Mouse (Mus musculus) liver, embryonic 14.5 days (tissue): ENCODE data around the gene Olfr1145.

ENCODE experiments used
- CTCF ChIP-seq: IDR thresholded peaks from 2 replicates; pipeline ENCODE4 v1.5.1; 2016; ENCODE audit warnings: antibody characterized with exemption, low read depth, control low read depth
- EP300 ChIP-seq: IDR thresholded peaks from 2 replicates; pipeline ENCODE4 v1.6.1; 2016; ENCODE audit warnings: antibody characterized with exemption, low read depth

DNA sequence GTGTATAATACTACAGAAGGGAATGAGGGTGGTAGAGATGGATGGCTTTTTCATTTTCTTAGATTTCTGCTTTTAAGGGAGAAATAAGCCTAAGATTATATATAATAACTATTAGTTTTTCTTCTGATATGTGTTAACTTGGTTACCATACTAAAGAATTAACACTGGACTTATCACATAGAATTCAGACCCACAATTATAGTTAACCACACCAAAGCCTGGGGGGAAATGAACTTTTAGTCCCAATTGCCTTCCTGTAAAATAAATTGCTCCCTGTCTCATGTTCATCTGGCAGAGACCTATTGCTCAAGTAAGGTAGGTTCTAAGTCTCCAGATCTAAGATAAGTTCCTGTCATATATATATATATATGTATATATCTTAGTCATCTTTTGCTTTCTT is 9.3 kb upstream of the Olfr1145 start, which contains the start of gene Olfr1143:
- TF ChIP-seq CTCF (no peak), EP300 (no peak)
